Mouse (Mus musculus) Patski (cell line): ENCODE measurements at regions not wholly inside any gene's neighbourhood (a gene's known extent, or its start where the extent isn't known, plus 50 kb on each side); places are given as distances from the start of the nearest gene placed in this dataset.

ENCODE experiments used
- ATAC-seq: fragments of 100-300 bp; one replicate; pipeline ENCODE4 v1.8.0; 2021
- CTCF ChIA-PET: fragments of 350-600 bp; sonication (Branson Sonifier 250); formaldehyde crosslinking; loops from one replicate; lab custom pipeline; 2022; ENCODE audit warnings: inconsistent platforms; lab: Charles Lee
- POLR2A ChIA-PET: fragments of 350-600 bp; sonication (Branson Sonifier 250); formaldehyde crosslinking; loops from one replicate; lab custom pipeline; 2022; ENCODE audit warnings: antibody characterized with exemption, inconsistent platforms; lab: Charles Lee
- DNase-seq: peaks from one replicate; pipeline ENCODE4 v3.0.0-alpha.2; 2011; ENCODE audit warnings: low read depth, low spot score
- H3K27me3 ChIP-seq: fragments of 371-371 bp; one replicate; pipeline ENCODE4 v1.5.1; 2021
- CTCF ChIP-seq: fragments of 100-300 bp; IDR thresholded peaks from one replicate; pipeline ENCODE4 v1.5.1; 2021
- in situ Hi-C: fragments of 300-500 bp; cut with MboI; formaldehyde crosslinking; loops from 3 replicates; pipeline ENCODE4 v1.11.1; 2018; ENCODE audit warnings: low pct_unique_long_range_greater_than_20kb, mixed read lengths

- in situ Hi-C loops = no loop called here
- no peak for ATAC-seq
- no peak for DNase-seq
- ChIA-PET POLR2A (no interaction called here), CTCF (interaction anchor here (1.6 kb wide), 1 partner anchor 11 kb away, joined by 3 read pairs; no protein-coding TSS in a partner anchor)
- no peaks in the 10 kb centered on the region for H3K27me3 ChIP-seq
- no peak for TF ChIP-seq CTCF
Measured at GRCm38 (mm10) chr7:136765026-136765425, 129.4 kb upstream of the Mgmt start.

GRCm38 (mm10) chr7:136767231-136767630 lies 127.2 kb upstream of the Mgmt start:
- no peak for TF ChIP-seq CTCF
- DNase-seq = no peak
- no peaks in the 10 kb centered on the region for H3K27me3 ChIP-seq
- ChIA-PET CTCF (no interaction called here), POLR2A (interaction anchor here (0.6 kb wide), 1 partner anchor 45 kb away, joined by 3 read pairs; no protein-coding TSS in a partner anchor)
- in situ Hi-C loops = no loop called here
- no peak for ATAC-seq

GRCm38 (mm10) chr7:136780708-136781107 lies 113.7 kb upstream of the Mgmt start:
- ChIA-PET CTCF (no interaction called here), POLR2A (no interaction called here)
- TF ChIP-seq CTCF = no peak
- DNase-seq (no peak), ATAC-seq (no peak)
- in situ Hi-C loops = no loop called here
- H3K27me3 ChIP-seq = no peaks in the 10 kb centered on the region

- TF ChIP-seq CTCF = no peak
- no peak for DNase-seq
- ATAC-seq = no peak
- in situ Hi-C loops = no loop called here
- POLR2A ChIA-PET = no interaction called here
- H3K27me3 ChIP-seq = no peaks in the 10 kb centered on the region
- CTCF ChIA-PET = no interaction called here
Measured at GRCm38 (mm10) chr7:136791162-136791561, 103.3 kb upstream of the Mgmt start.

- in situ Hi-C loops = no loop called here
- CTCF ChIA-PET = no interaction called here
- POLR2A ChIA-PET = no interaction called here
- no peak for DNase-seq
- no peak for TF ChIP-seq CTCF
- no peaks in the 10 kb centered on the region for H3K27me3 ChIP-seq
- ATAC-seq = no peak
Measured at GRCm38 (mm10) chr7:136792131-136792530, 102.3 kb upstream of the Mgmt start.

GRCm38 (mm10) chr7:136796415-136796814 lies 98.0 kb upstream of the Mgmt start:
- DNase-seq (no peak), ATAC-seq (no peak)
- in situ Hi-C loops = no loop called here
- POLR2A ChIA-PET = no interaction called here
- CTCF ChIA-PET = no interaction called here
- TF ChIP-seq CTCF = no peak
- peaks cover 4% of the 10 kb centered on the region for H3K27me3 ChIP-seq

- no peak for DNase-seq
- peaks cover 10% of the 10 kb centered on the region for H3K27me3 ChIP-seq
- POLR2A ChIA-PET = no interaction called here
- CTCF ChIA-PET = no interaction called here
- TF ChIP-seq CTCF = no peak
- no peak for ATAC-seq
- in situ Hi-C loops = no loop called here
Measured at GRCm38 (mm10) chr7:136797780-136798435, 96.5 kb upstream of the Mgmt start.

GRCm38 (mm10) chr7:136798605-136799004 lies 95.8 kb upstream of the Mgmt start:
- peaks cover 10% of the 10 kb centered on the region for H3K27me3 ChIP-seq
- in situ Hi-C loops = no loop called here
- POLR2A ChIA-PET = no interaction called here
- CTCF ChIA-PET = no interaction called here
- no peak for TF ChIP-seq CTCF
- ATAC-seq (no peak), DNase-seq (no peak)

- in situ Hi-C loops = no loop called here
- ChIA-PET POLR2A (no interaction called here), CTCF (no interaction called here)
- no peak for TF ChIP-seq CTCF
- no peak for ATAC-seq
- no peak for DNase-seq
- H3K27me3 ChIP-seq = peaks cover 6% of the 10 kb centered on the region
Measured at GRCm38 (mm10) chr7:136807101-136807500, 87.3 kb upstream of the Mgmt start.

GRCm38 (mm10) chr7:136807968-136808367 lies 86.4 kb upstream of the Mgmt start:
- ATAC-seq (no peak), DNase-seq (no peak)
- POLR2A ChIA-PET = no interaction called here
- CTCF ChIA-PET = no interaction called here
- no peak for TF ChIP-seq CTCF
- in situ Hi-C loops = no loop called here
- H3K27me3 ChIP-seq = no peaks in the 10 kb centered on the region

- no peak for DNase-seq
- H3K27me3 ChIP-seq = no peaks in the 10 kb centered on the region
- in situ Hi-C loops = no loop called here
- ATAC-seq = no peak
- CTCF ChIA-PET = no interaction called here
- no peak for TF ChIP-seq CTCF
- POLR2A ChIA-PET = no interaction called here
Measured at GRCm38 (mm10) chr7:136809576-136809975, 84.8 kb upstream of the Mgmt start.
